Mouse (Mus musculus): ENCODE results near the gene Stx18.

The Stx18 gene

DNA sequence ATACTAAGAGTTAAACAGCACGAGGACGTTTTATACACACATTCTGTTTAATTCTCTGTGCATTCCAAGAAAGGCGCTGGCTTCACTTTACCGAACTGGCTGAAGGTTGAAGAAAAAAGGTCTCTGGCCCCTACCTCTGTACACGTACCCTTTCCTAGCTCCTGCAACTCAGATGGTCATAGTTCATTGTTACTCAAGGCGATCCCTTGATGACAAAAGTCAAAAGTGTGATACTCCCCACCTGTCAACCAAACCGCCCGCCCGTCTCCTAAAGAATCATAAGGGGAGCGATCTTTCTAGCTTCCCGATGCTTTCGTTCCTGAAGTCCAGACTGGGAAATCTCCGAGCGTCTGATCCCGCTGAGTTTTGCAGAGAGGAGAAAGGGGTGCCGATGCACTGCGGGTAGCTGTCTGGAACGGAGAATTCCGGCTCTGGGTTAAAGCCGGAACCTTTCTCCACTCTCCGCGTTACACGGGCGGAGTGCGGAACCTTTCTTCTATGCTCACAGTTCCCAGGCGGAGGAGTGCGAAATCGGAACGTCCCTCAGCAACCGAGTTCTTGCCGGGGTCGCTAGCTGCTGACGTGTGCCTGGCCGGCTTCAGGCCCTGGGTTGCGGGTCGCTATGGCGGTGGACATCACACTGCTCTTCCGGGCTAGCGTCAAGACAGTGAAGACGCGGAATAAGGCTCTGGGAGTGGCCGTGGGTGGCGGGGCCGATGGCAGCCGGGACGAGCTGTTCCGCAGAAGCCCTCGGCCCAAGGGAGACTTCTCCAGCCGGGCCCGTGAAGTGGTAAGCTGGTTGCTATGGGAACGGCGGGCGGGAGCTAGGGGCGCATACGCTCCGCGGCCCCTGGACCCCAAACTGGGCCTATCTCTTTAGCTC is at the start of gene Stx18:
Gene Stx18, plus strand, starts transcription at position 33 of the 883 bp plus-strand sequence.
- DNase-seq (ENCODE audit: low spot score in 2 of 2): peak; percentile 83 to 88

DNA sequence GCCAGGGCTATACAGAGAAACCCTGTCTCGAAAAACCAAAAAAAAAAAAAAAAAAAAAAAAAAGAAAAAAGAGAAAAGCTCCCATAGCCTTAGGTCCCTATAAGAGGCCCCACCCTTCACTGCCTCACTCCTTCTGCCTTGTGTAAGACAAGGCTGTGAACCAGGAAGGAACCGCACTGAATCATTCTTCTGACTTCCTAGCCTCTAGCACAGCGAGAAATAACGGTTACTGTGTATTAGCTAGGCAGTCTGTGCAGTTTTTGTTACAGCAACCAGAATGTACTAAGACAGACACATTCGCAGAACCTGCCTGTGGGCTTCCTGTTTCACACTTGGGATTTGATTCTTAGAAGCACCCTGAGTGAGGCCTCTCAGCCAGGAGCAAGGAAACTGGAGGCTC is 46.2 kb upstream of the Stx18 start:
- DNase-seq (ENCODE audit: low spot score in 2 of 2): no peak

DNA sequence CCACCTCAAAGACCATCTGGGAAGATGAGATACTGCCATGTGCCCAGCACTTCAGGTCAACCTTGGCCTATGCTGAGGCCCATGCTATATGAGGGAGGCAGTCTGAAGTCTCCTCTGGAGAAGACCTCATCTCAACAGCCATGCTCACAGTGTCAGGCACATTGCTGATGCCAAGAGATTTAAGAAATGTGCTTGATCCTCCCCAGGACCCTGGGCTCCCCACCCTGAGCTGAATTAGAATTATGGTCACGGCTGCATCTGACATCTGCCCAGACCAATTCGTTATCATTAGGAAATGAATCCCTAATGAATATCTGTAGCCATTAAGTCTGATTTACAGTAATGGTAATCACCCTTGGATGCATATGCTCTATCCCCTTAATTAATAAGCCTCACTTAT is 39.7 kb upstream of the Stx18 start:
- DNase-seq (ENCODE audit: low spot score in 2 of 2): no peak

DNA sequence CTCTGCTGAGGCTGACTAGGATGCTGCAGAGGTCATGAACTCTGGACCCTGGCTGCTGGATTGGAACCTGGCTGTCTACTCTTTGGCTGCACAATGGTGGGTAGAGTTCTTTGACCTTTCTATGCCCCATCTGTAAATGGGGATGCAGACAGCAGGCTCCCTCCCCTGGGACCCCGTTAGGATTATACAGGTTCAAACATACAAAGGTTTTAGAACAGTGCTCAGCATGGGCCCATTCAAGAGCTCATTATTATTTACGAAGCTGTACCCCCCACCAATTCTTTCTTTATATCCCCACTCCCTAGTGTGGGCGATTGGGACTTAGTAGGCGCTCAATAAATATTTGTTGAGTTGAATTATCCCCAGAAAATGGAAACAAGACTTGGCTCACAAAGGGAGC is 36.0 kb upstream of the Stx18 start:
- DNase-seq (ENCODE audit: low spot score in 2 of 2): no peak

DNA sequence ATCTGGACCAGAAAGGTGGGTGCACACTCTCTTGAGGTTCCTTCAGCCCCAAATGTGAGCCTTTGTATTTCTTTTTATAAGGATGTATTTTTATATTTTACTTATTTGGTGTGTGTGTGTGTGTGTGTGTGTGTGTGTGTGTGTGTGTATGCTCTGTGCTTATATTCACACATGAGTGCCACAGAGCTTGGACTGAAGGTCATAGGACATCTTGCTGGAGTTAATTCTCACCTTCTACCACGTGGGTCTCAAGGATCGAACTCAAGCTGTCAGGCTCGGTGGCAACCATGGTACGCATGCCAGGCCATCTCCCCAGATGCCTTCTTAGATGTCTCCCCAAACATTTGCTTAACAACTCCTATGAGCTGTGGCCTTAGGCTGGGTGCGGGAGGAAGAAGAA is 33.8 kb upstream of the Stx18 start:
- DNase-seq (ENCODE audit: low spot score in 2 of 2): no peak

DNA sequence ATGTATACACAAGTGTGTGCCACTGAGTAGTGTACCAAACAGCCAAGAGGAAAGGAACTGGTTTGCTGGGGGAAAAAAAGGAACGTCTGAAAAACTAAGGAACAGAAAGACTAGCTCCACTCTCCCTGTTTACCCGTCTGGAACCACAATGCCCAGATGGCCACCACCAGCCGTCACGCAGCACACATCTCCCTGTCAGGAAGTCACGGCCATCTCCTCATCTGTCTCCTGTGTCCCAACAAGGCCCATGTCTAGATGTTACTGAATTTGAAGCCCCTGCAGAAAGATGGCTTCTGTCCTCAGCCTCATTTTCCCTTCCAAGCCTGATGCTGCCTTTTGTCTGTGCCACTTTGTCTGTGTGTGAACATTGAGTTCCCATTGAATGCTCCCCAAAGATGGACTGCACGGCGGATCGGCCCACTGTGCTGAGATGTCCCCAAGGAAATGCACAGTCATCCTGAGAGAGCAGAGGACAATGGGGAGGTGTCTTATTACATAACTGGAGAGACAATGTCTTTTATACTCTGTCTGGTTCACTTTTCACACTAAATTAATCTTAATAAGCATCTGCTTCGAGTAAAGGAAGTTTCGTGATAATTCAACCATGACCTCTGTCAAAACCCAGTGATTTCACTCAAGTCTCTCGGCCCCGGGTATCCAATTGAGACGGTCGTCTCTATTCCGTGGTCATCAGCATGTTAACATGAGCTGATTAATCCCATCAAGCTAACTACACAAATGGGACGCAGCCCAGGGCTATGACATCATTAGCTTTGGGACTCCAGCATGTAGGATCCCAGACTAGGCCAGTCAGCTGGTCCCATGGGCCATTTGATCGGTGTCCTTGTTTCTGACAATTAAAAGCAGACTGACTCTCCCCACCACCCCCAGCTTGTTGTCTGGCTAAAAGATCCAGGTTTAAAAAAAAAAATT is 31.9 kb upstream of the Stx18 start:
- DNase-seq (ENCODE audit: low spot score in 2 of 2): no peak

DNA sequence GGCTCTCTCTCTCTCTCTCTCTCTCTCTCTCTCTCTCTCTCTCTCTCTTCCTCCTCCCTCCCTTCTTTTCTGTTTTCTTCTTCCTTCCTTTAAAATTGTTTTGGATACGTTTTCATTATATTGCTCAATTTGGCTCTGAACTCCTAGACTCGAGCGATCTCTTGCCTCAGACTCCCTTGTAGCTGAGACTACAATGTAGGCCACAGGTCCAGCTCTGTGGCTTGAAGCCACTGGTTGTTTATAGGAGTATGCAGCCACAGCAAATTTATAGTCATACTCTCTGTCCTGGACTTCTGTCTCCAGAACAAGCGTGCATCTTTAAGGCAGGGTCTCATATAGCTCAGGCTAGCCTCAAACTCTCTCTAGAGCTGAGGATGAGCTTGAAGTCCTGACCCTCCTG is 29.5 kb upstream of the Stx18 start:
- DNase-seq (ENCODE audit: low spot score in 2 of 2): no peak

DNA sequence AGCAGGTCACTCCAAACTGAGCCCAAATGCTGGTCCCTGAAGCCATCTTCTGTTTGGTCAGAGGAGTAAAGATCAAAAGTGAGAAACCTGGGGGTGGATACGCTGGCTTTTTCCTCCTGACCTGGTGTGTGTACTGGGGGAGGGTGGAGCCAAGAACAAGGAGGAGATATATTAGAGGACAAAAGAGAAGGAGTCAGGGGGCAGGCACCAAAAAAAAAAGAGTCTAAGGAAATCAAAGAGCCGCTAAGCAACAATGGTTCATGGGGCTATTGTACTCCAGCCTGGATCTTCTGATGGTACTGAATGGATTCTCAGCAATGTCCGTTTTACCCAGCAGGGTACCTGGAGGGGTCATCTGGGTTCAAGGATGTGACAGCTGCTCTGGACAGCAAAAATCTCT is 23.6 kb upstream of the Stx18 start:
- DNase-seq (ENCODE audit: low spot score in 2 of 2): no peak

DNA sequence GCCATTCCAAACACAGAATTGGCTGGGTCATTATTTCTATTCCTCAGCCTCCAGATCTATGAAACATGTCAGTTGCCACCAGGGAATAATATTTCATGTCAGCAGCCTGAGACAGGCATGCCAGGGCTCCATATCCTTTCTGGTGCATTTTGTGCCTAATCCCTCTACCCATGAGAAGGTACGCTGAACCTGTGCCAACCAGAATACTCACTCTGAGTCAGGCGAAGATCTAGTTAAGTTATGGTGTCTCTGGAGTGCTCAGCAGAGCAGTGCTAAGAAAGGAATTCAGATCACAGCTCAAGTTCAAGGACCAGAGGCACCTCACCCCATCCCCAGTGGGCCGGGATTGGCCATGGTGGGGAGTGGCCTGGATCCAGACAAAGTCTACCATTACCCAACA is 21.6 kb upstream of the Stx18 start:
- no peak for DNase-seq (ENCODE audit: low spot score in 2 of 2)

DNA sequence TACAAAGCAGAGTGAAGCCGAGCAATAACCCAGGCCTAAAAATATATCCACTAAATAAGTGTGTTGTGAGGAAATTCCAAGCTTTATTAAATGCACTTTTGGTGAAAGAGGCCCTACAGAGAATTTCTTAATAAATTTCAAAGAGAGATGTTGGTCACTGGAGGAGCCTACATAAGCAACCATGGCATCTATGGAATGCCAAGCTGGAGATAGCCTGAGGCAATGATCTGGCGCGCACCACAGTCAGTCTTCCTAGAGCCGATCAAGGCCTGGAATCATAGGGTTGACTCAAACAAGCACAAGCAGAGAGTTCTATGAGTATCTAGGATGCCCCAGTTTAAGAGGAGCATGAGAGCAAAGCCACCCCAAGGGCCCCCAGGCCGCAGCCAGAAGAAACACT is 10.9 kb upstream of the Stx18 start:
- no peak for DNase-seq (ENCODE audit: low spot score in 2 of 2)

DNA sequence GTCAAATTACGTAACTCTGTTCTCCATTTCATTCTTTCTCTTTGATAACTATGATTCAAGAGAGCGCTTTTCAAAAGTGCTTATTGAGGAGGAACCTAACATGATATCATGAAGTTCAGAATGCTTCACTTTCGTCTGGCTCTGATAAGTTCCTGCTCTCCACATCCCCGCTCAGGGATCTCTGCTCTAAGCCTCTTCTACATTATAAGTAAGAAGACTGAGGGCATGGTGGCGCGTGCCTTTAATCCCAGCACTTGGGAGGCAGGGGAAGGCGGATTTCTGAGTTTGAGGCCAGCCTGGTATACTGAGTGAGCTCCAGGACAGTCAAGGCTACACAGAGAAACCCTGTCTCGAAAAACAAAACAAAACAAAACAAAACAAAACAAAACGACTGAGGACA is 268 bp upstream of the Stx18 start:
- DNase-seq (ENCODE audit: low spot score in 2 of 2): no peak

DNA sequence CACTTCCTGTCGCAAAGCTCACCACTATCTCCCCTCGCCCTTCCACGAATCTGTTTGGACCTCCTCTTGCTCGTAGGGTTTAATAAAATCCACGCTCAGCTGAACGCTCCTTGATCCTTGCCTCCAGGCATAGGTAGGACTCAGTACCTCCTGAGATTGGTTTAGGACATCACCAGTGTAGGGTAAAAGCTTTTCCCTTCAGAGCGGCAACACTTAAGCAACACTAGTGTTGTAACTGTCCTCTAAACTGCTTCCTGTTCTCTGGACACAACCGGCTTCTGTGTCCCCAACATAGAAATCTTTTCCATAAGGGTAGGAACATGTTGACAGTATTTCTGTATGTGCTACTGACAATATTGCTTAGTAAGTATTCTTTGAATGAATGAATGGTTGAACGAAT is 1.3 kb downstream of the Stx18 start:
- DNase-seq (ENCODE audit: low spot score in 2 of 2): no peak

DNA sequence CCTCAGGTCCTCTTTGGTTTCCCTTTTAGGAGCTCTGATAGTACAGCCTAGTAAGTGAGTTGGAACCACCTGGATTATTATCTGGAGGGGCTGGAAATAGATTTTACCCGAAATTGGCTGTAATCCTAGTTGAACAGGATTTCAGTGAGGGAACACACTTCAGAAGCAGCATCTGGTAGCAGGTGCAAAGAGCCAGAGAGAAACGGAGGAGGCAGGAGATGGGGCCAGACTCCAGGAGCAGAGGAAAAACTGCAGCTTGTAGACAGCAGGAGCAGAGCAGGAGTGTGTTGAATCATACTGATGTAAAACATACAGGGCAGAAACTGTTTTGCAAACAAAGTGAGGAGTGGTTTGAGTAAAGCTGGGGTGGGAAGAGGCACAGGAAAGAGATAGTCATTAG is 6.4 kb downstream of the Stx18 start:
- DNase-seq (ENCODE audit: low spot score in 2 of 2): no peak

DNA sequence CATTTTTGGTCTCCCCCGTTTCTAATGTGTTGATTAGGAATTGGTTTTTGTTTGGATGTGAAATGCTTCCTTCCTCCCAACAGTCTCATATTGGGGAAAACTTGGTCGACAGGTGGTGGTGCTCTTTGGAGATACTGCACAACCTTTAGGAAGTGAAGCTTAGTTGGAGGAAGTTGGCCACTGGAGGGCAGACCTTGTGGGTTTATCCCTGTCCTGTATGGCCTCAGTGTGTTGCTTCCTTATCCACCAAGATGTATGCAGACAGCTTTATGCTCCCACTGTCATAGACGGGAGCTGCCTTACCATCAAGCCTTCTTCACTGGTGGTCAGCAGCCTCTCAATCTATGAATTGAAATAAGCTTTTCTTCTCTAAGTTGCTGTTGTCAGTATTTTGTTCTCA is 9.6 kb downstream of the Stx18 start:
- no peak for DNase-seq (ENCODE audit: low spot score in 2 of 2)

DNA sequence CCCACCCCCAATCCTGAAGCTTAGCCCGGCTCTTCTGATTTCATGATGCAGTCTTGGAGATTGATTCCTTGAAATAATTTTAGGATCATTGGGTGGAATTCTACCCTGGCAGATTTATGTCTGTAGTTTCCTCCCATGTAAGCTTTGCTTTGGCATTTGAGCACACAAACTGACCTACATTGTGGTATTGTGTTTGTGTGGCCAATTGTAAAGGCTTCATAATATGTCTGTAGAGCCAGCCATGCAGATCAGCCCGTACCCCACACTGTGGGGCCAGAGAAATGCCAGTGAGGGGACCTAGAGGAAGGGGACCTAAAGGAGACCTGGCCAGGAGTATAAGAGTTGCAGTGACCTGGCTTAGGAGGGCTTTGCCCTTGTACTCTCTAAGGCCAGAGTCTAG is 22.5 kb downstream of the Stx18 start:
- DNase-seq (ENCODE audit: low spot score in 2 of 2): no peak

DNA sequence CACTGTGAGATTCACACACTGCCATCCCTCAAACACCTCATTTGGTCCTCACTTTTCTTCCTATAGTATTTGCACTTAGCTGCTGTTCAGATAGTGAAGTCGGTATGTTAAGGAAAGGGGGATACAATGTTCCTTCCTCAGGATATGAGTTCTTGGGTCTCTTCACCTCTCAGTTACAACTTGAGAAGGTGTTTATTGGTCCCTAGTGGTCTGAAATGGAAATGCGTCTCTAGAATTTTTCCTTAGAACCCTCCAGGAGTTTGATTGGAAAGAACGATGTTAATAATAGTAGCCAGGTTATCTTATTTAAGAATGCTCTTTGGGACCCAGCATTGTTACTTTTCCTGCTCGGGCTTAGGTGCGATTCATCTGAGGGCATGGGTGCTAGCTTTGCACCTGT is 24.2 kb downstream of the Stx18 start:
- no peak for DNase-seq (ENCODE audit: low spot score in 2 of 2)

DNA sequence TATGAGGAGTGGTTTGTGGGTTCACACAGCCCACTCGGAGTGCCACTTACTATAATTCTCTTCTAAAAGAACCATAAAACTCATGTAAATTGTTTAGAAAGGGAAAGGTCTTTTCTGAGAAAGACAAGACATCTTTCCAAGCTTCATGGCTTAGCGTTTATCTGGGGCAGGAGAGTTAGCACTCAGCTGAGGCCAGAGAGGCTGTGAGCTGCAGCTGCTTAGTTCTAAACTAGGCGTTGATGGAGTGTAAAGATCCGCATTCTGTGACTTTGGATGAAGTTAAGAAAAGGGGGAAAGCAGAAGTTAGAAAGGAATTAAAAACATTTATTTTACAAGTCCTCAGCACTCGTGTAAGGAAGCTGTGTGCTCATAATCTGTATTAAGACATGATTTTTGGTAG is 24.8 kb downstream of the Stx18 start:
- DNase-seq (ENCODE audit: low spot score in 2 of 2): no peak

DNA sequence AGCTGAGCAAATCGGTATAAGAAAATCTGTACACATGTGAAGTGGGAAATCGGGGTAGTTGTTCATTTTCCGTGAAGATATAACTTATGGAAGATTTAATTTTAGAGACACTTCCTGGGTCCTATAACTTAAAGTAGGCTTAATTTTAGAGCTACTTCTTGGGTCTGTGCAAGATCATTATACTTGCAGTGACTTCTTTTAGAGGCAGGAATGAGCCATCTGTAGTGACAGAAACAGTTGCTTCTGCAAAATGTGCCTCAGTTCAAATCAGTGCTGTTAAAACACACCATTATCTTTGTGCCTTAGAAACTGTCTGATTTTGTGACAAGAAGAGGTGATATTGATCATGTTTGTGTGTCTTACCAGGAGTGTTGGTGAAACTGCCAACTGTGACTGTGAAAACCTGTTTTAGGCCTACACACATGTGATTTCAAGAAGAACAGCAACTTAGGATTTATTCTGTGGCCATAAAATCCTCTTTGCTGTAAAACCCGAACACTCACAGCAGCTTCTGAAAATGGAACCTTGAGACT is 25.6 kb downstream of the Stx18 start:
- no peak for DNase-seq (ENCODE audit: low spot score in 2 of 2)

DNA sequence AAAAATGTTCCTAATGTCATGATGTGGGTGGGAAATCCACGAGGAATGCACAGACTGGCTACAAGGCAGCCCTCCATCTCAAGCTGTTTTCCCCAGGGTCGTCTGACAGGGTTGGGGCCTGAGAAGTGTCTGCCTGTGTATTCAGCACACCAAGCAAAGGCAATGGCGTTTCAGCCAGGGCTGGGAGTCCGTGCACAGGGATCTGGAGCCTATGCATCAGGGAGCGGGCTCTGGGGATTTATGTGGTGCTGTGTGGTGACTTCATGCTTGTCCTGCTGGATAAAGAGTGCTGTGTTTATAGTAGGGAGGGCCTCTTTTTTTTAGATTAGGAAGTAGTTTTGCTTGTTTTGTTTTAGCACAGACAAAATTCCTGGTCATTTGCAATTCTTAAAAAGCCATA is 26.2 kb downstream of the Stx18 start:
- no peak for DNase-seq (ENCODE audit: low spot score in 2 of 2)

DNA sequence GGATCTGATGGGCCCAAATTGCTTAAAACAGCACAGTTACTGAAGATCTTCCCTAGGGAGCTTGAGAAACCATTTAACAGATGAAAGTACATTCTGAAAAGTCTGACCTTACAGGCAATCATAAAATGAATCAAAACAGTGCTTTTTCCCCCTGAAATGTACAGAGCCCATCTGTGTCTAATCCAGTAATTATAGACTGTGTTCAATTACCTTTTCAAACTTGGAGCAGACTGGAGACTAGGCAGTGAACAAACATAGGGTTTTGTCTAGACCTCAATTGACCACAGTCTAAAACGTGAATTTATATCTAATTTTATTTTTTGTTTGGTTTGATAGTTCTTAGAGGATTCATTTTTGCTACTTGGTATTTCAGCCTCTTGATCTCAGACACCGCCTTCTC is 26.9 kb downstream of the Stx18 start:
- no peak for DNase-seq (ENCODE audit: low spot score in 2 of 2)

DNA sequence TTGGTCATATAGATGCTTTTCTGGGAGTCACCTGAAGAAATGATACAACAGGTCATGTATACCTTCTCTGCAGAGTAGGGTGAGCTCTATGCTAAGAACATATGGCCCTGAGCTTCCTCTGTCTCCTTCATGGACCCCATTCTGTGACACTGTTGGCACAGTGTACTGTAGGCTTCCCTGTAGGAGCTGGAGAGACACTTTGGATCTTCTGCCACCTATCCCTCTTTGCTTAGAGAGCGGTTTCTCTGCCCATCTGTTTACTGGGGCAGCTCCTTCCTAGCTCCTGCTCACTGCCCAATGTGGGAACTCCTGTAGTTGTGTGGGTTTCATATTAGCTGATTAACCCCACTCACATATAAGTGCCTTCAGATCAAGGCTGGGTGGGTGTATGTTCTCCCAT is 28.1 kb downstream of the Stx18 start:
- no peak for DNase-seq (ENCODE audit: low spot score in 2 of 2)

DNA sequence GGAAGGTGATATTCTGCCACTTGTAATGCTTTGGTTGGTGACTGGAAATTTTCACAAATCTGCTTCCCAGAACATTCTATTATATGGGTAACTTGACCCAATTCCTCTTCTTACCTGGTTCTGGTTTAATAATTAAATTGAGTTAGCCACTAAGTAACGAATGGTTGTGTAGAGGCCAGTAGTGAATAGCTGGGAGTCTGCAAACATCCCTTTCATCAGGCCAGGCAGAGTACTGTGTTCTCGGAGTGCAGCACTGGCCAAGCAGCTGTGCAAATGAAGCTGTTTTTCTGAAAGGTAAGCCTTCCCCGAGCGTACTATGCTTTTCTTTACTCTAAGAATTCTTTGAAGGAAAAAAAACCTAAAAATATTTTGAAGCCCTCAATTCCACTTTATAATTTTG is 37.8 kb downstream of the Stx18 start:
- no peak for DNase-seq (ENCODE audit: low spot score in 2 of 2)

DNA sequence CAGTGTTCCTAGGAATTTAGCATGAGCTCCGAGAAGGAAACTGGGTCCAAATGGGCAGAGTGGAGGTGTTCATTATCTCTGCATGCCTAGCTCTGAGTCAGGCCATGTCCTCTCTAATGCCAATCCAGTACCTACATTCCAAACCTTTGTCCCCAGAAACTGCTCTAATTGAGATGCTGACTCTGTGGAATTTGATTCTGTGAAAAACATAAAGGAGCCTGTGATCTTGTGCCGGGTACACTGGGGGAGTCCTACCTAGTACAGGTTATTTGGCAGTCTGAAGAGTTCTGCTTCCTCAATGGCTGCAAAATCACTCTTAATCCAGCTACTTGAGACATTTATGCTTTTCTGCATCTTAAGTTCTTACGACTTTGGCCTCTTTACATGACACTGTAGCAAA is 40.0 kb downstream of the Stx18 start:
- DNase-seq (ENCODE audit: low spot score in 2 of 2): no peak
